Mouse (Mus musculus) heart, embryonic 16.5 days (tissue): ENCODE results near the gene 9330161L09Rik. TPM values are rescaled to one million over a fixed set of nuclear protein-coding genes. Genes with fewer than 3 reads are reported as not detected.
"Not testable (repeated sequence)": the region's sequence is repeated elsewhere in the genome, so short reads cannot be mapped to it uniquely, and the experiment has no call there.

ENCODE experiments used
- ATAC-seq: fragments of 200-750 bp; cut with Nextera tagmentation; replicated peaks from 2 replicates; pipeline ENCODE4 v1.8.0; 2017; ENCODE audit warnings: moderate number of reproducible peaks; ENCODE audit not compliant: insufficient read depth, low FRiP score; ENCODE audit errors: extremely low read depth
- H3K27ac ChIP-seq: fragments of 300-500 bp; sonication (generic); 2 replicates; pipeline ENCODE4 v1.5.1; 2014; ENCODE audit warnings: mild to moderate bottlenecking, low read length, control low read depth, moderate library complexity
- H3K27me3 ChIP-seq: fragments of 300-500 bp; sonication (generic); 2 replicates; pipeline ENCODE4 v1.6.1; 2014; ENCODE audit warnings: low read length, mixed read lengths; ENCODE audit not compliant: control insufficient read depth, insufficient read depth
- H3K36me3 ChIP-seq: fragments of 300-500 bp; sonication (generic); 2 replicates; pipeline ENCODE4 v1.6.1; 2014; ENCODE audit not compliant: control insufficient read depth, insufficient read depth
- H3K4me1 ChIP-seq: fragments of 300-500 bp; sonication (generic); 2 replicates; pipeline ENCODE4 v1.6.1; 2014; ENCODE audit warnings: low read length, mixed read lengths; ENCODE audit not compliant: control insufficient read depth, insufficient read depth
- H3K4me2 ChIP-seq: fragments of 300-500 bp; sonication (generic); 2 replicates; pipeline ENCODE4 v1.6.1; 2014; ENCODE audit warnings: low read depth, mild to moderate bottlenecking, control low read depth, low read length
- H3K4me3 ChIP-seq: fragments of 300-500 bp; sonication (generic); 2 replicates; pipeline ENCODE4 v1.5.1; 2014; ENCODE audit warnings: mild to moderate bottlenecking, control low read depth, low read length
- H3K9ac ChIP-seq: fragments of 300-500 bp; sonication (generic); 2 replicates; pipeline ENCODE4 v1.6.1; 2014; ENCODE audit warnings: low read length, control low read depth
- H3K9me3 ChIP-seq: fragments of 300-500 bp; sonication (generic); replicated peaks from 2 replicates; pipeline ENCODE4 v1.6.1; 2016; ENCODE audit warnings: low read length; ENCODE audit not compliant: control insufficient read depth
- WGBS: fragments of 180-500 bp; shearing (Covaris S2); extraction: QIAGEN DNeasy Blood & Tissue Kit; methylation state at CpG from one replicate; pipeline ENCODE4 v1.1.7; 2014; 5-methylcytosine and 5-hydroxymethylcytosine counted together
- polyA plus RNA-seq: library from polyadenylated mRNA; unstranded; fragments of >200 nt; fragmentation: Nextera tagmentation; extraction: Ambion mirVana; gene quantifications from 2 replicates; pipeline ENCODE4 v1.2.1, GENCODE M21; 2015

Gene 9330161L09Rik
- 0.15 and 0.38 TPM in 2 replicates for polyA plus RNA-seq

DNA sequence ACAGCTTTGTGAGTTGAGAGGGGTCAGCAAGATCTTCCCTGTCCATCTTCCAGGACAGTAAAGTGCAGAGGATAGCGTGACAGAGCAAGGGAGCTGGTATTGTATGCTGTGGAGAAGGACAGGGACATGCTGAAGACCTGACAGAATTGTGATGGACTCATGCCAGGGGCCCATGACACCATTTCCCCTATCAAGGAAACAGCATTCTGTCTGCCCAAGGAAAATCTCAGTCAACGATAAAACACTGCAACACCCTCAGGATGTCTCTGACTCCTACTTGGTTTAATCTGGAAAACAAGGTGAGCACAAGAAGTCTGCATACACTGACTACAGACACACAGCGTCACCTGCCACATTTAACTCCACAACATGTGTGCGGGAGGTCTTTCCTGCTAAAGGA lies at the start of gene 9330161L09Rik:
Gene 9330161L09Rik (minus strand): TSS at position 101 of the 400 bp plus-strand sequence.
- H3K9me3 ChIP-seq = no peaks in the 10 kb centered on the region
- H3K9ac ChIP-seq = no peak within 1 kb of the TSS
- 86% methylated on average over 4 of the region's 4 CpGs for WGBS
- no peak within 1 kb of the TSS for H3K27ac ChIP-seq
- ATAC-seq = no peak
- H3K4me3 ChIP-seq = no peak within 1 kb of the TSS
- no peak within 1 kb of the TSS for H3K4me2 ChIP-seq
- no peaks in the 10 kb centered on the region for H3K4me1 ChIP-seq
- no peaks in the 10 kb centered on the region for H3K27me3 ChIP-seq
- peaks cover 70% of the 10 kb centered on the region for H3K36me3 ChIP-seq

DNA sequence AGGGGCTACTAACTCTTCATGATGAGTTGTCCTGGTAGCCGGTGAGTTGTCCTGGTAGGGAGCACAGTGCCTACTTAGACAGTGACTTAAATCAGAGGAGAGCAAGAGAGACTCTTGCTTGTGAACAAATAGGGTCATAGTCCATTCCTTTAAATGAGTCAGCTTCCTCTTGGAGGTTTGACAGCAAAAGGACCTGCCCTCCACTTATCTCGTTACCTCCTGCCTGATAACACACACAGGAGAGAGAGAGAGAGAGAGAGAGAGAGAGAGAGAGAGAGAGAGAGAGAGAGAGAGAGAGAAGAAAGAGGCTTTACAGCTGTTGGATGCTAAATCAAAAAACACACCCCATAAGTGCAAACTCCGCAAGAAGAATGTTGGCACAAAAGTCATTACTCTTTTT lies 49.5 kb upstream of the 9330161L09Rik start, which contains the start of gene Ifi27l2b:
Gene Ifi27l2b (minus strand): TSS at position 84 of the 400 bp plus-strand sequence.
- no peak within 1 kb of the TSS for H3K4me3 ChIP-seq
- H3K4me2 ChIP-seq = no peak within 1 kb of the TSS
- H3K9me3 ChIP-seq = no peaks in the 10 kb centered on the region
- no peak for ATAC-seq
- H3K4me1 ChIP-seq = no peaks in the 10 kb centered on the region
- H3K27me3 ChIP-seq = no peaks in the 10 kb centered on the region
- H3K9ac ChIP-seq = no peak within 1 kb of the TSS
- WGBS = 40% methylated on average over 3 of the region's 3 CpGs
- H3K36me3 ChIP-seq = no peaks in the 10 kb centered on the region
- no peak within 1 kb of the TSS for H3K27ac ChIP-seq

DNA sequence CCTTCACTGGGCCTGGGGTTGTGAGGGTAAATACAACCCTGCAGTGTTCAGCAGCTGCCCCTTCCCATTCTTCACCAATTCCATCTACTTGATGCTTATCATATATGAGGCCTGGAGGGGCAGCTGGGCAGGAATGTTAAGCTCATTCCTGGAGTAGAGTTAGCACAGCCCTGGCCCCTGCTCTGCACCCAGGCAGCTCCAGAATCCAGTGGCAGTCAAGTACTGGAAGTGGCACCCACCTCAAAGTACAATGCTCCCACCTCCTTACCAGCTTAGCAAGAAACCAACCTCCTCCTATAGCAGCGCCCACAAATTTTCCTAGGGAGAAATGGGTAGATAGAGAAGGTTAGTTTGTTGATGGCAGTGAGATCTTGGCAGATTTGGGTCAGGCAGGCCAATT lies 49.1 kb upstream of the 9330161L09Rik start:
- H3K27me3 ChIP-seq, H3K36me3 ChIP-seq, H3K4me3 ChIP-seq, H3K4me1 ChIP-seq, H3K4me2 ChIP-seq, H3K27ac ChIP-seq, H3K9ac ChIP-seq, ATAC-seq, H3K9me3 ChIP-seq: not testable (repeated sequence)
- WGBS = no CpG with 5 or more reads among the region's 1 CpGs

DNA sequence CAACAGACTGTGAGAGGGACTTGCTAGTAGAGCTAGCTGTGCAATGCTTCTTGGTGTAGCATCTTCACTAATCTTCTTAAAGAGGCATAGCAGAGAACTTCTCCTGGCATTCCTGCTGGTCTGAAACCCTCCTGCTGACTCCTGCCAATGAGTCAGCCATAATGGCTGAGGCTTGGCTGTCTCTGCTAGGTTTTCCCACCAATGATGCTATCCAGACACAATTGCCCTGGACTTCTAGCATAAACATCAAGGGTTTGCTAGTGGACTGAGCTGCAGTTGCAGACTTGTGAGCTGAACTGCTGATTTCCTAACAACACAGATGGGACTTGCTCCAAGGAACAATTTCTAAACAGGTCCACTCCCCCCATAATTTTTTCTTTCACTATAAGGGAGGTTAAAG lies 45.7 kb upstream of the 9330161L09Rik start:
- H3K9me3 ChIP-seq = no peaks in the 10 kb centered on the region
- H3K4me2 ChIP-seq = no peak overlapping the region
- H3K9ac ChIP-seq = no peak overlapping the region
- no peak overlapping the region for H3K27ac ChIP-seq
- no peaks in the 10 kb centered on the region; the same call in 1 of the 2 replicates for H3K27me3 ChIP-seq
- H3K4me3 ChIP-seq = no peak overlapping the region
- H3K36me3 ChIP-seq = no peaks in the 10 kb centered on the region
- no peak for ATAC-seq
- no peaks in the 10 kb centered on the region for H3K4me1 ChIP-seq

DNA sequence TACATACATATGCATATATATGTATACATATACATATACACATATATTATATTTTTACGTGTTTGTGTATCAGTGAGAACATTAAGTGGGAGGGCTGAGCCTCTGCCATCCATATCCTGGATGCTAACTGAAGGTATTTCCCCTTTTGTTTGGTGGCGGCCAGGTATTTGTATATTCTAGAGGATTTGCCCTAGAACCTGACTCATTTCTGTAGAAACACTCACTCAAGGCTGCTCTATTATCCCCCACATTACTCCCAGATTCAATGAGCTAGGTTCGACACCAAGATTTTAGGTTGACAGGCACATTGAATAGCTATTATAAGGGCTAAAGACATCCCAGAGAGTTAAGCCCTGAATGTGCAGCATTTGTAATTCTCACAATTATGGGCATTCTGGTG lies 37.4 kb upstream of the 9330161L09Rik start:
- H3K27me3 ChIP-seq = no peaks in the 10 kb centered on the region; the same call in 1 of the 2 replicates
- no peak overlapping the region for H3K4me3 ChIP-seq
- H3K27ac ChIP-seq = no peak overlapping the region
- H3K9me3 ChIP-seq = no peaks in the 10 kb centered on the region
- no peak overlapping the region for H3K9ac ChIP-seq
- no peak for ATAC-seq
- H3K36me3 ChIP-seq = no peaks in the 10 kb centered on the region
- no peaks in the 10 kb centered on the region for H3K4me1 ChIP-seq
- H3K4me2 ChIP-seq = no peak overlapping the region
- 81% methylated on average over 3 of the region's 3 CpGs for WGBS

DNA sequence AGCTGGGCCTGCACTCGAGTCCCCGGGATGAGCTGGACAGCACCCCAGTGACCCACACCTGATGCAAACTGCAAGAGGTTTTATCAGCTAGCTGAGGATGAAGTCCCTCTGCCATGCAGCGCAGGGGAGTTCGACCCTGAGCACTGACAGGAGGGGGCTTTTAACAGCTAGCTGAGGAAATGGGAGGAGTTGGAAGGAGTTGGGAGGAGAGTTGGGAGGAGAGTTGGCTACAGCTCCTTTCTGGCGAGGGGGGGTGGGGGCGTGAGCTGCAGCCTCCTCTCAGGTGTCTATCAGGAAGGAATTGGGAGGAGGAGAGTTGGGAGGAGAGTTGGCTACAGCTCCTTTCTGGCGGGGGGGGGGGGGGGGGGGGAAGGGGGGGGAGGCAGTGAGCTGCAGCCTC lies 36.6 kb upstream of the 9330161L09Rik start:
- 22% methylated on average over 6 of the region's 7 CpGs for WGBS
- H3K27ac ChIP-seq, H3K9ac ChIP-seq, H3K9me3 ChIP-seq, H3K36me3 ChIP-seq, H3K4me1 ChIP-seq, H3K4me3 ChIP-seq, H3K27me3 ChIP-seq, H3K4me2 ChIP-seq, ATAC-seq: not testable (repeated sequence)

DNA sequence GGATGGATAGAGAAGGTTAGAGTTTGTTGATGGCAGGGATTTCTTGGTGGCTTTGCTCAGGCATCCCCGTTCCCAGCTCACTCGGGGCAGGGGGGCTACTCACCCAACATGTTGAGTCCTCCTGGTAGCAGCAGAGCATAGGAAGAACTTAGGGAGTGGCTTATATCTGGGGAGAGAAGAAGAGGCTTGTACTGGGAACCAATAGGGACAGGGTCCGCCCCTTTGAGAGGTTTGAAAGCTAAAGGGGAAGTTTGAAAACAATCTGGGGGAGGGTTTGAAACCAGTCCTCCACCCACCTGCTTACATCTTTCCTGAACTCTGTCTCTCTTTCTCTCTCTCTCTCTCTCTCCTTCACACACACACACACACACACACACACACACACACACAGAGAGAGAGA lies 35.9 kb upstream of the 9330161L09Rik start, which contains the start of gene Ifi27l2a:
Gene Ifi27l2a (minus strand): TSS at position 157 of the 400 bp plus-strand sequence.
- Histone ChIP-seq H3K27ac (no peak within 1 kb of the TSS), H3K4me2 (no peak within 1 kb of the TSS), H3K36me3 (no peaks in the 10 kb centered on the region), H3K4me1 (no peaks in the 10 kb centered on the region), H3K9me3 (no peaks in the 10 kb centered on the region), H3K27me3 (no peaks in the 10 kb centered on the region; the same call in 1 of the 2 replicates), H3K9ac (no peak within 1 kb of the TSS), H3K4me3 (no peak within 1 kb of the TSS)
- WGBS = 51% methylated on average over 3 of the region's 3 CpGs
- no peak for ATAC-seq

DNA sequence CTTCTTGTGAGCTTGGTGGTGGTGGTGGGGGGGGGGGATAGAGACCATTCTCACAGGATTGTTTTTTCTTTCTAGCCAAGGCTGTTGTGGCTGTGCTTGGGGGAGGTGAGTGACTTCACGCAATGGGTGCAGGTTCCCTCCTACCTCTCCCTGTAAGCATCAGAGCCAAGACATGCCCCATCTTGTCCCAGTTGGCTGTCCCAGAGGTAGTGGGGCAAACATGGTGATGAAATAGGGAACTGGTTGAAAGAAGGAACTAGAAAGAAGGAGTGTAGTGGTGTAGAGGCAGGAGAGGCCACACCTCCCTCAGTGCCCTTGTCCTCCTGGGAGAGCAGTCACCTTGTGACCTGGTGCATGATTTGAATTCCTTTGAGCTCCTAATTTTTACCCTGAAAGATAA lies 30.0 kb upstream of the 9330161L09Rik start:
- no peaks in the 10 kb centered on the region for H3K36me3 ChIP-seq
- 86% methylated on average over 1 of the region's 1 CpGs for WGBS
- no peaks in the 10 kb centered on the region for H3K9me3 ChIP-seq
- no peak overlapping the region for H3K4me3 ChIP-seq
- no peaks in the 10 kb centered on the region for H3K27me3 ChIP-seq
- no peak overlapping the region for H3K4me2 ChIP-seq
- H3K9ac ChIP-seq = no peak overlapping the region
- H3K27ac ChIP-seq = no peak overlapping the region
- H3K4me1 ChIP-seq = no peaks in the 10 kb centered on the region
- ATAC-seq = no peak

DNA sequence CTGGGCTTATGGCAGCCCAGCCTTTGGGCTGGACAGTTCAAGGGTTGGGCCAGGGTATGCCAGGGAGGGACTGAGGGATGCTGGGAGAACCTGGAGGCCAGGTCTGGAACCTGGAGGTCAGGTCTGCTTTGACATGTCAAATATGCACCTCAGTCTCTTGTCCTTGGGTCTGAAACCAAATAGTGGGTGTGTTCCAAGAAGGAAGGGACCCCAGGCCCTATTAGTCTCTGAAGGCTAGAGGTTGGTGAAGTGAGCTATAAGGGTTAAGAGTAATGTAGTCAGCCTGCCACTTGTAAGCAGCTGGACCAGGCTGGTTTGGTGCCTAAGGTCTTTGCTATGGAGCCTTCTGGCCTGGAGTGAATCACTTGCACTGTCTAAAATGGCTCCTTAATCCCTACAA lies 27.2 kb upstream of the 9330161L09Rik start:
- H3K9me3 ChIP-seq = no peaks in the 10 kb centered on the region
- no peak overlapping the region for H3K27ac ChIP-seq
- H3K4me3 ChIP-seq = peak overlapping the region; percentile 47
- peak overlapping the region; percentile 57 for H3K4me2 ChIP-seq
- H3K4me1 ChIP-seq = no peaks in the 10 kb centered on the region
- no peaks in the 10 kb centered on the region for H3K36me3 ChIP-seq
- ATAC-seq = no peak
- no peaks in the 10 kb centered on the region for H3K27me3 ChIP-seq
- no peak overlapping the region for H3K9ac ChIP-seq
